Mouse (Mus musculus) hindbrain, embryonic 11.5 days (tissue): ENCODE results near the gene Casc3. TPM values are rescaled to one million over a fixed set of nuclear protein-coding genes. Genes with fewer than 3 reads are reported as not detected.

Source experiments
- ATAC-seq: fragments of 200-750 bp; cut with Nextera tagmentation; 2 replicates; pipeline ENCODE4 v1.8.0; 2017; ENCODE audit warnings: mild to moderate bottlenecking, moderate TSS enrichment, moderate library complexity; ENCODE audit not compliant: low FRiP score
- DNase-seq: peaks from one replicate; pipeline ENCODE4 v3.0.0-alpha.2; 2015; ENCODE audit warnings: low spot score
- H3K27ac ChIP-seq: fragments of 300-500 bp; sonication (generic); 2 replicates; pipeline ENCODE4 v1.5.1; 2014; ENCODE audit warnings: mild to moderate bottlenecking, low read depth, low read length
- H3K27me3 ChIP-seq: fragments of 300-500 bp; sonication (generic); 2 replicates; pipeline ENCODE4 v1.6.1; 2014; ENCODE audit warnings: mild to moderate bottlenecking, low read length, moderate library complexity, mixed read lengths; ENCODE audit not compliant: control insufficient read depth, insufficient read depth
- H3K36me3 ChIP-seq: fragments of 300-500 bp; sonication (generic); 2 replicates; pipeline ENCODE4 v1.6.1; 2014; ENCODE audit warnings: mild to moderate bottlenecking, low read length, moderate library complexity, mixed read lengths; ENCODE audit not compliant: control insufficient read depth, insufficient read depth
- H3K4me1 ChIP-seq: fragments of 300-500 bp; sonication (generic); replicated peaks from 2 replicates; pipeline ENCODE4 v1.6.1; 2014; ENCODE audit warnings: low read length, mixed read lengths; ENCODE audit not compliant: control insufficient read depth, insufficient read depth
- H3K4me2 ChIP-seq: fragments of 300-500 bp; sonication (generic); replicated peaks from 2 replicates; pipeline ENCODE4 v1.6.1; 2014; ENCODE audit warnings: mild to moderate bottlenecking, low read depth, low read length
- H3K4me3 ChIP-seq: fragments of 300-500 bp; sonication (generic); 2 replicates; pipeline ENCODE4 v1.5.1; 2014; ENCODE audit warnings: low read depth, low read length
- H3K9ac ChIP-seq: fragments of 300-500 bp; sonication (generic); 2 replicates; pipeline ENCODE4 v1.6.1; 2014; ENCODE audit warnings: low read depth, low read length
- H3K9me3 ChIP-seq: fragments of 300-500 bp; sonication (generic); 2 replicates; pipeline ENCODE4 v1.6.1; 2016; ENCODE audit warnings: low read length; ENCODE audit not compliant: control insufficient read depth
- WGBS: fragments of 180-500 bp; shearing (Covaris S2); extraction: QIAGEN DNeasy Blood & Tissue Kit; methylation state at CpG from one replicate; pipeline ENCODE4 v1.1.7; 2014; 5-methylcytosine and 5-hydroxymethylcytosine counted together
- polyA plus RNA-seq: library from polyadenylated mRNA; unstranded; fragments of >200 nt; fragmentation: Nextera tagmentation; extraction: Ambion mirVana; gene quantifications from 2 replicates; pipeline ENCODE4 v1.2.1, GENCODE M21; 2014

Gene Casc3
- polyA plus RNA-seq, 1 experiment from 2014 or later, result 44.6 TPM

- no peak overlapping the region for H3K4me2 ChIP-seq
Measured at GRCm38 (mm10) chr11:98838512-98838911, 33.8 kb downstream of the Casc3 start.

GRCm38 (mm10) chr11:98839402-98839801 lies 34.7 kb downstream of the Casc3 start:
- 41% methylated on average over 6 of the region's 6 CpGs for WGBS
- no peak overlapping the region for H3K4me2 ChIP-seq
- H3K27ac ChIP-seq, result no peak overlapping the region
- DNase-seq, result no peak
- no peaks in the 10 kb centered on the region for H3K4me1 ChIP-seq
- H3K36me3 ChIP-seq, result no peaks in the 10 kb centered on the region
- no peaks in the 10 kb centered on the region for H3K9me3 ChIP-seq
- peaks cover 8% of the 10 kb centered on the region; the same call in 1 of the 2 replicates for H3K27me3 ChIP-seq
- no peak for ATAC-seq
- no peak overlapping the region for H3K9ac ChIP-seq
- no peak overlapping the region for H3K4me3 ChIP-seq

More at GRCm38 (mm10) chr11:98838512-98838911, 33.8 kb downstream of the Casc3 start:
- no peaks in the 10 kb centered on the region for H3K4me1 ChIP-seq
- no peaks in the 10 kb centered on the region for H3K9me3 ChIP-seq
- 76% methylated on average over 9 of the region's 9 CpGs for WGBS
- H3K36me3 ChIP-seq, result no peaks in the 10 kb centered on the region
- H3K27ac ChIP-seq, result no peak overlapping the region
- H3K27me3 ChIP-seq, result peaks cover 8% of the 10 kb centered on the region; the same call in 1 of the 2 replicates
- H3K9ac ChIP-seq, result no peak overlapping the region
- ATAC-seq (no peak), DNase-seq (no peak)
- H3K4me3 ChIP-seq, result no peak overlapping the region

- Histone ChIP-seq H3K9ac (no peak overlapping the region), H3K4me1 (no peaks in the 10 kb centered on the region), H3K9me3 (no peaks in the 10 kb centered on the region), H3K36me3 (no peaks in the 10 kb centered on the region), H3K27me3 (peaks cover 8% of the 10 kb centered on the region; the same call in 1 of the 2 replicates), H3K4me2 (no peak overlapping the region), H3K27ac (no peak overlapping the region), H3K4me3 (no peak overlapping the region)
- 67% methylated on average over 10 of the region's 10 CpGs for WGBS
- DNase-seq (no peak), ATAC-seq (no peak)
Measured at GRCm38 (mm10) chr11:98839897-98840296, 35.2 kb downstream of the Casc3 start.

GRCm38 (mm10) chr11:98846016-98846415 lies 41.3 kb downstream of the Casc3 start:
- Histone ChIP-seq H3K4me1 (peaks cover 6% of the 10 kb centered on the region), H3K27me3 (no peaks in the 10 kb centered on the region; the same call in 1 of the 2 replicates), H3K4me2 (no peak overlapping the region), H3K9me3 (no peaks in the 10 kb centered on the region), H3K36me3 (no peaks in the 10 kb centered on the region), H3K27ac (no peak overlapping the region), H3K4me3 (no peak overlapping the region), H3K9ac (no peak overlapping the region)
- no peak for DNase-seq
- 62% methylated on average over 13 of the region's 13 CpGs for WGBS
- ATAC-seq, result no peak

- Histone ChIP-seq H3K36me3 (no peaks in the 10 kb centered on the region), H3K4me2 (no peak overlapping the region), H3K9ac (no peak overlapping the region), H3K4me3 (no peak overlapping the region), H3K4me1 (peaks cover 6% of the 10 kb centered on the region), H3K9me3 (no peaks in the 10 kb centered on the region), H3K27me3 (no peaks in the 10 kb centered on the region; the same call in 1 of the 2 replicates), H3K27ac (no peak overlapping the region)
- WGBS, result 67% methylated on average over 19 of the region's 19 CpGs
- ATAC-seq, result no peak
- DNase-seq, result no peak
Measured at GRCm38 (mm10) chr11:98846865-98847604, 42.3 kb downstream of the Casc3 start.

- ATAC-seq (no peak), DNase-seq (no peak)
- no peak overlapping the region; the same call in 1 of the 2 replicates for H3K4me2 ChIP-seq
- H3K4me1 ChIP-seq, result peaks cover 6% of the 10 kb centered on the region
- WGBS, result 9% methylated on average over 19 of the region's 19 CpGs
- H3K4me3 ChIP-seq, result no peak overlapping the region
- H3K9ac ChIP-seq, result no peak overlapping the region
- no peaks in the 10 kb centered on the region for H3K36me3 ChIP-seq
- no peaks in the 10 kb centered on the region; the same call in 1 of the 2 replicates for H3K27me3 ChIP-seq
- no peaks in the 10 kb centered on the region for H3K9me3 ChIP-seq
- H3K27ac ChIP-seq, result no peak overlapping the region
Measured at GRCm38 (mm10) chr11:98849196-98849894, 44.6 kb downstream of the Casc3 start.

GRCm38 (mm10) chr11:98850100-98851093 lies 45.7 kb downstream of the Casc3 start:
- peak; percentile 71 for DNase-seq
- Histone ChIP-seq H3K27me3 (no peaks in the 10 kb centered on the region; the same call in 1 of the 2 replicates), H3K4me2 (no peak overlapping the region), H3K9ac (0 out of 2 replicates have a peak overlapping the region, but pooled peaks have one; percentile 5), H3K9me3 (no peaks in the 10 kb centered on the region), H3K27ac (no peak overlapping the region), H3K36me3 (no peaks in the 10 kb centered on the region), H3K4me3 (no peak overlapping the region), H3K4me1 (peaks cover 6% of the 10 kb centered on the region)
- 59% methylated on average over 26 of the region's 26 CpGs for WGBS
- ATAC-seq, result peak; percentile 61; the same call in 1 of the 2 replicates

- WGBS, result 95% methylated on average over 8 of the region's 8 CpGs
- DNase-seq (no peak), ATAC-seq (no peak)
- Histone ChIP-seq H3K27me3 (no peaks in the 10 kb centered on the region), H3K27ac (no peak overlapping the region), H3K4me3 (no peak overlapping the region), H3K9me3 (no peaks in the 10 kb centered on the region), H3K4me1 (peaks cover 4% of the 10 kb centered on the region), H3K4me2 (no peak overlapping the region), H3K9ac (no peak overlapping the region), H3K36me3 (no peaks in the 10 kb centered on the region)
Measured at GRCm38 (mm10) chr11:98854116-98854515, 49.4 kb downstream of the Casc3 start.
